Mouse (Mus musculus) central nervous system, embryonic 14 days (tissue): ENCODE data around the gene Slc16a10. TPM values are rescaled to one million over a fixed set of nuclear protein-coding genes. Genes with fewer than 3 reads are reported as not detected.

Source experiments
- polyA plus RNA-seq: library from polyadenylated mRNA; depleted of rRNA; stranded (reverse); fragments of >200 nt; gene quantifications from 2 replicates; pipeline ENCODE4 v1.2.3, GENCODE M21; 2012; rRNA removed

Gene Slc16a10
- 3.8 and 5.4 TPM in 2 replicates for polyA plus RNA-seq

GRCm38 (mm10) chr10:40141864-40142523, at the start of gene Slc16a10:
Gene Slc16a10 (minus strand): TSS chr10:40142258.

GRCm38 (mm10) chr10:40024554-40025428, 117.3 kb downstream of the Slc16a10 start, which contains the start of gene Mfsd4b1:
Gene Mfsd4b1 (minus strand): TSS chr10:40025268.

GRCm38 (mm10) chr10:39986466-39986865, 155.6 kb downstream of the Slc16a10 start, which contains the start of gene Mfsd4b5:
Gene Mfsd4b5 (minus strand): TSS chr10:39986646.

Other genes with a start within 250 kb of the Slc16a10 start
- gene Mfsd4b4, start 243.0 kb downstream of the Slc16a10 start, polyA plus RNA-seq, result 9.8 and 9.9 TPM in 2 replicates
- gene Mfsd4b2, start 215.3 kb downstream of the Slc16a10 start, polyA plus RNA-seq, result not detected in 2 replicates
- gene Mfsd4b3, start 182.1 kb downstream of the Slc16a10 start, polyA plus RNA-seq, result 0.04 and 0.10 TPM in 2 replicates
- gene Mfsd4b5, start 155.6 kb downstream of the Slc16a10 start, polyA plus RNA-seq, result 0.04 and 0.10 TPM in 2 replicates
- gene Mfsd4b1, start 117.0 kb downstream of the Slc16a10 start, polyA plus RNA-seq, result 0.16 and 0.23 TPM in 2 replicates
- 27.9 and 31.1 TPM in 2 replicates for gene Rpf2, start 104.8 kb upstream of the Slc16a10 start, polyA plus RNA-seq
- gene Gtf3c6, start 115.8 kb upstream of the Slc16a10 start, polyA plus RNA-seq, result 59.3 and 64.4 TPM in 2 replicates
- 53.2 and 57.6 TPM in 2 replicates for gene Amd1, start 159.9 kb upstream of the Slc16a10 start, polyA plus RNA-seq
- 16.8 and 20.3 TPM in 2 replicates for gene Cdk19, start 197.3 kb upstream of the Slc16a10 start, polyA plus RNA-seq